Mouse (Mus musculus) hindbrain, embryonic 11.5 days (tissue): ENCODE data around the gene Tmem212. TPM values are rescaled to one million over a fixed set of nuclear protein-coding genes. Genes with fewer than 3 reads are reported as not detected.

ENCODE experiments used
- ATAC-seq: fragments of 200-750 bp; cut with Nextera tagmentation; 2 replicates; pipeline ENCODE4 v1.8.0; 2017; ENCODE audit warnings: mild to moderate bottlenecking, moderate TSS enrichment, moderate library complexity; ENCODE audit not compliant: low FRiP score
- DNase-seq: peaks from one replicate; pipeline ENCODE4 v3.0.0-alpha.2; 2015; ENCODE audit warnings: low spot score
- H3K27ac ChIP-seq: fragments of 300-500 bp; sonication (generic); 2 replicates; pipeline ENCODE4 v1.5.1; 2014; ENCODE audit warnings: mild to moderate bottlenecking, low read depth, low read length
- H3K27me3 ChIP-seq: fragments of 300-500 bp; sonication (generic); 2 replicates; pipeline ENCODE4 v1.6.1; 2014; ENCODE audit warnings: mild to moderate bottlenecking, low read length, moderate library complexity, mixed read lengths; ENCODE audit not compliant: control insufficient read depth, insufficient read depth
- H3K36me3 ChIP-seq: fragments of 300-500 bp; sonication (generic); 2 replicates; pipeline ENCODE4 v1.6.1; 2014; ENCODE audit warnings: mild to moderate bottlenecking, low read length, moderate library complexity, mixed read lengths; ENCODE audit not compliant: control insufficient read depth, insufficient read depth
- H3K4me1 ChIP-seq: fragments of 300-500 bp; sonication (generic); replicated peaks from 2 replicates; pipeline ENCODE4 v1.6.1; 2014; ENCODE audit warnings: low read length, mixed read lengths; ENCODE audit not compliant: control insufficient read depth, insufficient read depth
- H3K4me2 ChIP-seq: fragments of 300-500 bp; sonication (generic); replicated peaks from 2 replicates; pipeline ENCODE4 v1.6.1; 2014; ENCODE audit warnings: mild to moderate bottlenecking, low read depth, low read length
- H3K4me3 ChIP-seq: fragments of 300-500 bp; sonication (generic); 2 replicates; pipeline ENCODE4 v1.5.1; 2014; ENCODE audit warnings: low read depth, low read length
- H3K9ac ChIP-seq: fragments of 300-500 bp; sonication (generic); 2 replicates; pipeline ENCODE4 v1.6.1; 2014; ENCODE audit warnings: low read depth, low read length
- H3K9me3 ChIP-seq: fragments of 300-500 bp; sonication (generic); 2 replicates; pipeline ENCODE4 v1.6.1; 2016; ENCODE audit warnings: low read length; ENCODE audit not compliant: control insufficient read depth
- WGBS: fragments of 180-500 bp; shearing (Covaris S2); extraction: QIAGEN DNeasy Blood & Tissue Kit; methylation state at CpG from one replicate; pipeline ENCODE4 v1.1.7; 2014; 5-methylcytosine and 5-hydroxymethylcytosine counted together
- polyA plus RNA-seq: library from polyadenylated mRNA; unstranded; fragments of >200 nt; fragmentation: Nextera tagmentation; extraction: Ambion mirVana; gene quantifications from 2 replicates; pipeline ENCODE4 v1.2.1, GENCODE M21; 2014

Gene Tmem212
- polyA plus RNA-seq, 1 experiment from 2014 or later: not detected

DNA sequence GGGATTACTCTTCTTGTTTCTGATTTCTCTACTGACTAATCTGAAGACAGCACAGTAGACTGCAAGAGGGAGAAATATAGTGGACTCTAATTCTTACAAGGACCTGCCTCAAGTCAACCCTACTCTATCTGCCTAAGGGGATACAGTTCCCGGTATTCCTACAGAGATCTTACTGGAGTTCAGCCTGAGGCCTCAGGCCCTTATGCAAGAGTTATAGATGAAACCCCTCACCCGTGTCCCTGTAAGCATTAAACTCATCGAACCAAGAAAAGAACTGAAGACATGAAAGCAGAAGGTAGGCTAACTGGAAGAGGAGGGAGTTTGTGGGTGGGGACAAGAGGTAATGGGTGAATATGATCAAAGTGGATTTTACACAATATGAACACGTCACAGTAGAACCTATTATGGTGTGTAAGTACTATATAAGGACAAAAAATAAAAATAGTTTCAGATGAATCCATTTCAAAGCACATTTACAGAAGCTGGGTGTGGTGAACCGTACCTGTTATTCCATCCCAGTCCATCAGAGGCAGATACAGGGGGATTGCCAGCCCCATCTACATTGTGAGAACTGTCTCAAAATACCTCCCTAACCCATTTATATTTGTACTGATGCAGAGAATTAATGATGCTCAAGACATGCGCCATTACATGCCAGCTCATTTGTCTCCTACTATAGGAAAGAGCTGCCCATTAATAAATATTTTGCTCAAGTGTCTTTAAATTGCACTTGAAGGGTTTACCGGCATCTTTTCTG is 17.1 kb downstream of the Tmem212 start:
- no peak for DNase-seq
- no peak for ATAC-seq

DNA sequence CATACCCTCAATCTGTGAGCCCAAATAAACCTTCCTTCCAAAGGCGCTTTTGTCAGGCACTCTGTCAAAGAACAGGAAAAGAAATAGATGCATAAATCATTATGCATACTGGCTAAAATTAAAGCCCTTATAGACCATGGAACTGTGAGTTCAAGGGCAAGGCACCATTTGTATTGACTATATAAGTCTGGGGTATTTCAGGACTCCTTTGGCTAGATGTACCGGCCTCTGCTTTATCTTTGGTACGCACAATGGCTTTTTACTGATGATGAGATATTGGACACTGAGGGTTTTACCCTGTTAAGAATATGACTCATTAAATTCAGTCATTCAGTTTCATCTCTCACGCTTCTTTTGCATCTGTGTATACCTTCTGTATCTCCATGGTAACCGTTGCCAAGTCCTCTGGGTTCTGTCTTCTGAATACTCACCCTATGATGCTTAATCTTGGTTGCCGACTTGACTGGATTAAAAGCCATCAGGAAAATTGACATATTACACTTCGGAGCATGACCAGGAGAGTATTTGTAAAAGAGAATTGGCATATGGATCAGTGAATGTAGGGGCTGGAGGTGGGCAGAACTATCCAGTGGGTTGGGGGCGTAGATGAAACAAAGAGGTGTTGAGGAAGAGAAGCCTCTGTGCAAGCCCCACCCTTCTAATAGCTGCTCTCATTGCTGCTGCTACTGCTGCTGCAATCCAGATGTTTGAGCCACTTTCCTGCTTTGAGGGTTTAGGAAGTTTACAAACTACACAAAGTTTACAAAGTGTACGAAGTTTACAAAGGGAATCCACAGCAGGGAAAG is 22.7 kb downstream of the Tmem212 start:
- ATAC-seq (no peak), DNase-seq (no peak)
- no peaks in the 10 kb centered on the region for H3K4me1 ChIP-seq
- H3K36me3 ChIP-seq: no peaks in the 10 kb centered on the region
- no peaks in the 10 kb centered on the region for H3K27me3 ChIP-seq
- H3K27ac ChIP-seq: no peak overlapping the region
- no peaks in the 10 kb centered on the region for H3K9me3 ChIP-seq
- no peak overlapping the region for H3K9ac ChIP-seq
- H3K4me2 ChIP-seq: no peak overlapping the region
- WGBS: 76% methylated on average over 9 of the region's 9 CpGs
- no peak overlapping the region for H3K4me3 ChIP-seq

More for the DNA sequence above, 17.1 kb downstream of the Tmem212 start:
- 87% methylated on average over 7 of the region's 7 CpGs for WGBS
- Histone ChIP-seq H3K4me1 (no peaks in the 10 kb centered on the region), H3K4me3 (no peak overlapping the region), H3K36me3 (no peaks in the 10 kb centered on the region), H3K4me2 (no peak overlapping the region), H3K9me3 (no peaks in the 10 kb centered on the region), H3K9ac (no peak overlapping the region), H3K27ac (no peak overlapping the region), H3K27me3 (no peaks in the 10 kb centered on the region)

DNA sequence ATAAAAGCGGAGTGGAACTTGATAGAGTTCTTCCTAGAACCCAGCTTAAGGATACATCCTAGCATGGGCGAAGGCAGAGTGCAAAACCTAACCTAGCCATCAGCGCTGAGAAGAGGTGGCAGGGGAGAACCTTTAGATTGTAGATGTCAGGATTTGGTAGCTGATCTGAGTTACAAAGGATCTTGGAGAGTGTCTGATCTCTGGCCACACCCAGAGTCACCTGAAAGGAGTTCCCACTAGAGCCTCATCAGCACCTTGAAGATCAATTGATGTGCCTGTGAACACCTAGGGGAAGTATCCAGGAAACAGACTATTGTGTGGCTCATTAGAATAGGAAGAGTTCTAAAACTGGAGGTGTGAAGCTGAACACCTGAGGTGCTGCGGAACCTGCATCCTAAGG is 23.7 kb downstream of the Tmem212 start:
- WGBS: 95% methylated on average over 4 of the region's 4 CpGs
- no peaks in the 10 kb centered on the region for H3K27me3 ChIP-seq
- ATAC-seq: no peak

DNA sequence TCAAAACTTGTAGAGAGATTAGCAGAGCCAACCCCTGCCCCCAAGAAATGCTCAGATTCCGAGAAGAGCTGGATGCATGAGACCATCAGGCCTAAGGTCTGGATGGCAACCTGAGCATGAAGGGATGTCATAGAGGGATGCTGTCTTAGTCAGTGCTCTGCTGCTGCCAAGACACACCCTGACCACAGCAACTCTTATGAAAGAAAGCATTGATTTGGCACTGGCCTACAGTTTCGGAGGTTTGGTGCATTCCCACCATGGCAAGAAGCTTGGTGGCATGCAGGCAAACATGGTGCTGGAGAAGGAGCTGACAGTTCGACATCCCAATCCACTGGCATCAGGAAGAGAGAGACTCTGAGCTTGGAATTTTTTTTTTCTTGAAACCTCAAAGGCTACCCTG is 24.3 kb downstream of the Tmem212 start:
- Histone ChIP-seq H3K4me1 (no peaks in the 10 kb centered on the region), H3K4me2 (no peak overlapping the region), H3K36me3 (no peaks in the 10 kb centered on the region), H3K4me3 (no peak overlapping the region), H3K9ac (no peak overlapping the region), H3K9me3 (no peaks in the 10 kb centered on the region), H3K27me3 (no peaks in the 10 kb centered on the region), H3K27ac (no peak overlapping the region)
- ATAC-seq (no peak), DNase-seq (no peak)
- WGBS: 83% methylated on average over 3 of the region's 3 CpGs

More for the DNA sequence above, 23.7 kb downstream of the Tmem212 start:
- Histone ChIP-seq H3K9me3 (no peaks in the 10 kb centered on the region), H3K4me2 (no peak overlapping the region), H3K27ac (no peak overlapping the region), H3K9ac (no peak overlapping the region), H3K4me3 (no peak overlapping the region), H3K4me1 (no peaks in the 10 kb centered on the region), H3K36me3 (no peaks in the 10 kb centered on the region)
- DNase-seq: no peak

DNA sequence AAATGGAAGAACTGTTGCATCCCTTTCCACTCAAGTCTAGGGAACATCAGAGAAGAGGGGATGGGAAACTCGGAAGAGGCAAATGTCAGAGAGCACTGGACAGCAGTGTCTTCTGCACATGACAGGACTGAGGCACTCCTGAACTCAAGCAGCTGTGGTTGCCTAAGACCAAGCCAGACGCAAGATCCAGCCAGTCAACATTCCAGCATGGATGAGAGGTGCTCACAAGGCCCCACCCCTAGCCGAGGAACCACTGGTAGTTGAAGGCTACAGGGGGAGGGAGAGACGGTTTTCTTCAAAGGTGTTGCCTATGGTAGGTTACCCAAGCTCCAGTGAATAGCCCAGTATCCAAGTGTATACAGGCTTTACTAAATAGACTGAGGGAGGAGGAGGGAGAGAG is 24.8 kb downstream of the Tmem212 start:
- no peaks in the 10 kb centered on the region for H3K4me1 ChIP-seq
- no peak overlapping the region for H3K9ac ChIP-seq
- no peak for ATAC-seq
- H3K36me3 ChIP-seq: no peaks in the 10 kb centered on the region
- H3K27ac ChIP-seq: no peak overlapping the region
- H3K4me3 ChIP-seq: no peak overlapping the region
- H3K9me3 ChIP-seq: no peaks in the 10 kb centered on the region
- 82% methylated on average over 4 of the region's 4 CpGs for WGBS
- DNase-seq: no peak
- H3K27me3 ChIP-seq: no peaks in the 10 kb centered on the region
- no peak overlapping the region for H3K4me2 ChIP-seq

DNA sequence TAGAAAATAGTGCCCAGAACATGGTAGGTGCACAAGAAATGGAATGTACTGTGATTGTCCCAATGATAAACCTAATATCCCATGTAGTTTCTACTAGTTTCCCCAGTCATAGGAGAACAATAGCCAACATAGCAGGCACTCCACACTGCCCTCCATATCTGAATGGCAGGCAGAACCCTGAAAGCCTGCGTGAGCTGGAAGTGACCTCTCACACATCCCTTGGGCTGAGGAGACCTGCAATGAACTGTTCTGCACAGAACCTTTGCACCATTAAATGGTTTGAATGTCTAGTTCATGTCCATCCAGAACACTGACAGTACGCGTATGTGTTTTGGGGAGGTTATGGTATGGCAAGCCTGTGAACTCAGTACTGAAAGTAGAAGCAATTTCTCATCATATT is 27.5 kb downstream of the Tmem212 start:
- Histone ChIP-seq H3K4me3 (no peak overlapping the region), H3K27ac (no peak overlapping the region), H3K27me3 (no peaks in the 10 kb centered on the region), H3K4me1 (peaks cover 2% of the 10 kb centered on the region; the same call in 1 of the 2 replicates), H3K4me2 (no peak overlapping the region), H3K36me3 (no peaks in the 10 kb centered on the region), H3K9ac (no peak overlapping the region), H3K9me3 (no peaks in the 10 kb centered on the region)
- DNase-seq: no peak
- 98% methylated on average over 3 of the region's 3 CpGs for WGBS
- ATAC-seq: no peak

DNA sequence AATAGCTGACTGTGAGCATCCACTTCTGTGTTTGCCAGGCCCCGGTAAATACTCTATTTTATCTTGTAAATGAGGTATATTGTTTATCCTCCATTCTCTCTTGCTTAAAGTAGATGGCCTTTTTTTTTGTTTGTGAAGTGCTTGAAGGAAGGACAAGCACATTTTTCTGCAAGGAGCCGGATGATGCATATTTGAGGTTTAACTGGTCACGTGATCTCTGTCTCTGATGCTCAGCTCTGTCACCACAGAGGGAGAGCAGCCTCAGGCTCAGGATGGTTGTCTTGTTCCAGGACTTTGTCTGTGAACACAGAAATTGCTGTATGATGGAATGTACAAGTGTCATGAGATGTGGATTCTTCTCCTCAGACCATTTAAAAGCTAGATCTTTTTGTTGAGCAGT is 28.4 kb downstream of the Tmem212 start:
- ATAC-seq: no peak
- WGBS: 76% methylated on average over 3 of the region's 3 CpGs
- H3K4me1 ChIP-seq: peaks cover 4% of the 10 kb centered on the region
- H3K9ac ChIP-seq: no peak overlapping the region
- H3K36me3 ChIP-seq: no peaks in the 10 kb centered on the region
- H3K9me3 ChIP-seq: no peaks in the 10 kb centered on the region
- no peak overlapping the region for H3K4me3 ChIP-seq
- H3K27ac ChIP-seq: no peak overlapping the region
- no peaks in the 10 kb centered on the region for H3K27me3 ChIP-seq
- DNase-seq: no peak
- H3K4me2 ChIP-seq: no peak overlapping the region

DNA sequence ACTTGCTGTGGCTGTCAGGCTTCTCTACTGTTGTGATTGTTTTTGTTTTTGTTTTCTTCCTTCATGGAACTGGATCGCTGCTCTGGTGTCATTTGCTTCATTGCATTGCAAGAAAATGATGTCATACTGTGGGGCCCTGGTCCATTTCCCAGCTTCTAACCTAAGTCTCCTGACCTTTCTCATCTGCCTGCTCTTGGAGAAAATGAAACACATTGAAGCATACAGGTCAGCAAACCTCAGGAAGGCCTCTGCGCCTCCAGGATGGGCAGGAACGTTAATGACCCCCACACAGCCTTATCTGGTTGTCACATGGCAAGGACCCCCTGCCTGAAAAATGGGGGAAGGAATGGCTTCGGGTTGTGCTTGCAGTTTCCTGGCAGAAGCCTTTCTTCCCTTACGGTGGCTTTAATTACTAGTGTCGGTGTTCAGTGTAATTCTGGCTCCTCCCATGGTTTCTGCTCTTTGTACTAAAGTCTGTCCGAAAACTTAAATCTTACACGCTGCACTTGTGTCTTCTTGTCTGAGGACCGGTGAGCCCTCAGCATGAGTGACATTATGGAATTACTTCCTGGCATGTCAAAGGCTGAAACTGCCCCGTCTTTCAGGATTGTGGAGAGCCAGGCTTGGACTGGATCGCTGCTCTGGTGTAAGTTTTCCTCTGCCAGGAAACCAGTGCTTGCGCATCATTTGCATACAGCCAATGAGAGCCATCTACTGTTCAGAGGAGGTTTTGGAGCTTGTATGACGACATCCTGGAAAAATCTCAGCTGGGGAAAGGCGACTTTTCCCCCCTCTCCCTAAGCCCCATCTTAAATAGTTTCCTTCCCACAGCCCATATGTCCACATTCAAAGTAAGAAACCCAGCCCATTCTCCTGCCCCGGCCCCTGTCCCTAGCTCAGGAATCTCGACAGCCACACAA is 33.1 kb downstream of the Tmem212 start:
- DNase-seq: peak; percentile 69
- H3K9me3 ChIP-seq: no peaks in the 10 kb centered on the region
- 16% methylated on average over 16 of the region's 16 CpGs for WGBS
- 0 out of 2 replicates have a peak overlapping the region, but pooled peaks have one; percentile 6 for H3K4me3 ChIP-seq
- peak overlapping the region; percentile 38; the same call in 1 of the 2 replicates for H3K9ac ChIP-seq
- H3K27ac ChIP-seq: peak overlapping the region; percentile 43
- peaks cover 7% of the 10 kb centered on the region for H3K4me1 ChIP-seq
- H3K36me3 ChIP-seq: no peaks in the 10 kb centered on the region
- H3K4me2 ChIP-seq: peak overlapping the region; percentile 29
- H3K27me3 ChIP-seq: no peaks in the 10 kb centered on the region
- peak; percentile 83 for ATAC-seq
